Mouse (Mus musculus): Measurements from ENCODE around the gene 1700093K21Rik.

- TF ChIP-seq CTCF (conservative IDR thresholded peaks at IDR 0.05; ENCODE audit: insufficient read depth, insufficient read length, low read depth, low read length) (no peak), POLR2A (IDR thresholded peaks at IDR 0.05; ENCODE audit: low read depth, low read length) (no peak)
These were observed 28.7 kb downstream of the 1700093K21Rik start for GRCm38 (mm10) chr11:23492048-23492790.

Measured in kidney, adult 2 months (tissue).